Mouse (Mus musculus): Measurements from ENCODE around the gene Exph5. TPM values are rescaled to one million over a fixed set of nuclear protein-coding genes. Genes with fewer than 3 reads are reported as not detected.
A peak's percentile ranks its signal among the peaks of the same experiment; 100 is the strongest.

The Exph5 gene
- polyA plus RNA-seq, 1 experiment: 0.80 TPM

DNA sequence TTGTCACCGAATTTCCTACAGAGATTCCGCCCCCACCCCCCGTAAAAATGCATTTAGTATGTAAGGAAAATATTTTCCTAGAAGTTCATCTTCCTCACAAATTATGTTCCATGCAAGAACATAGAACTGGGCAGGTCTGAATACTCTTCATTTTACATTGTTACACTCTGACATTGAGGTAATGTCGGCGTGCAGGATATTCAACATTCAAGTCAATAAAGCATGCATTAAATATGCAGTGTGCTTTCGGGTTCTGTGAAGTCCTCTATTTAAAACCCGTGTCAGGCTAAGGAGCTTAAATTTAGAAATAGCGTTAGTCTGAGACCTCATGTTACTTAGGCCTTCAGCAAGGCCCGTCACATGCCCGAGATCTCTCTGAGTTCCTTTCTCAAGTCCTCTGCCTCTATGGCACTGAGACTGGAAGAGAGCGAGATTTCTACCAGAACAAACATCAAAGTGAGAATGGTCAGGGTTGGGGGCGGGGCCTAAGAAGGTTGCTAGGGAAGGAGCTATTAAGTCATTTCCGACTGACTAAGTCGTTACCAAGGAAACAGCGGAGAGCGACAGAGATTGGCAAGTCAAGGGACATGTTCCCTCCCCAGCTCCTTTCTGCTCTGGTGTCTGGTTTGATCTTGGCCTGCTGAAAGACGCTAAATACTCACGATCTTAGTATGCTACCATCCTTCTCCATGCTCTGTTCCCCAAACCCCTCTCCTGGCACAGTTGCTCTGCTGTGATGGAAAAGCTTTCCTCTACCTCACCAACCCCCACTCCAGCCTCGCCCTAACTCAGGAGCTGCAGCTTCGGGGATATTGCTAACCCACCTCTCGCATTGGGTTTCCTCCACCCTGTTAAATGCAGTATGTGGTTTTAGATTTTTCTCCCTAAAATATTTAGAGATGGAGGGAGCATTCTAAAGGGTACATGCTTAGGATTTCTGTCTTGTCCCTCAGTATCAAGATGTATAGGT, 103.6 kb downstream of the Exph5 start:
- H3K27ac ChIP-seq (ENCODE audit: control insufficient read depth, insufficient read depth, low read depth, low read length, poor library complexity): no peak overlapping the region
- no peaks in the 10 kb centered on the region; the same call in 1 of the 2 replicates for H3K4me1 ChIP-seq (ENCODE audit: control insufficient read depth, insufficient read depth, low read length)
- TF ChIP-seq CTCF (IDR thresholded peaks at IDR 0.05; ENCODE audit: control insufficient read depth, insufficient read depth, low read length) (no peak), POLR2A (IDR thresholded peaks at IDR 0.05; ENCODE audit: borderline replicate concordance, control insufficient read depth, low read depth, low read length) (no peak)
- H3K4me3 ChIP-seq (replicated peaks; ENCODE audit: control insufficient read depth, low read depth, low read length): peak overlapping the region; percentile 57
- 16% methylated on average over 21 of the region's 21 CpGs for WGBS

- 75% methylated on average over 4 of the region's 4 CpGs for WGBS
- no peak overlapping the region for H3K27ac ChIP-seq (ENCODE audit: control insufficient read depth, insufficient read depth, low read depth, low read length, poor library complexity)
- TF ChIP-seq POLR2A (IDR thresholded peaks at IDR 0.05; ENCODE audit: borderline replicate concordance, control insufficient read depth, low read depth, low read length): no peak
- TF ChIP-seq CTCF (IDR thresholded peaks at IDR 0.05; ENCODE audit: control insufficient read depth, insufficient read depth, low read length): no peak
- no peak overlapping the region for H3K4me3 ChIP-seq (replicated peaks; ENCODE audit: control insufficient read depth, low read depth, low read length)
- no peaks in the 10 kb centered on the region for H3K4me1 ChIP-seq (ENCODE audit: control insufficient read depth, insufficient read depth, low read length)
Measured at GRCm38 (mm10) chr9:53408548-53408947, 107.1 kb downstream of the Exph5 start.

GRCm38 (mm10) chr9:53408953-53409361, 107.5 kb downstream of the Exph5 start:
- TF ChIP-seq POLR2A (IDR thresholded peaks at IDR 0.05; ENCODE audit: borderline replicate concordance, control insufficient read depth, low read depth, low read length): no peak
- TF ChIP-seq CTCF (IDR thresholded peaks at IDR 0.05; ENCODE audit: control insufficient read depth, insufficient read depth, low read length): no peak
- WGBS: 79% methylated on average over 2 of the region's 2 CpGs
- H3K27ac ChIP-seq (ENCODE audit: control insufficient read depth, insufficient read depth, low read depth, low read length, poor library complexity): no peak overlapping the region
- H3K4me3 ChIP-seq (replicated peaks; ENCODE audit: control insufficient read depth, low read depth, low read length): no peak overlapping the region
- H3K4me1 ChIP-seq (ENCODE audit: control insufficient read depth, insufficient read depth, low read length): no peaks in the 10 kb centered on the region

- H3K4me1 ChIP-seq (ENCODE audit: control insufficient read depth, insufficient read depth, low read length): no peaks in the 10 kb centered on the region
- H3K4me3 ChIP-seq (replicated peaks; ENCODE audit: control insufficient read depth, low read depth, low read length): no peak overlapping the region
- WGBS: 75% methylated on average over 3 of the region's 3 CpGs
- TF ChIP-seq CTCF (IDR thresholded peaks at IDR 0.05; ENCODE audit: control insufficient read depth, insufficient read depth, low read length) (no peak), POLR2A (IDR thresholded peaks at IDR 0.05; ENCODE audit: borderline replicate concordance, control insufficient read depth, low read depth, low read length) (no peak)
- no peak overlapping the region for H3K27ac ChIP-seq (ENCODE audit: control insufficient read depth, insufficient read depth, low read depth, low read length, poor library complexity)
Measured at GRCm38 (mm10) chr9:53409427-53409826, 108.0 kb downstream of the Exph5 start.

GRCm38 (mm10) chr9:53422133-53422896, 120.8 kb downstream of the Exph5 start:
- no peaks in the 10 kb centered on the region for H3K4me1 ChIP-seq (ENCODE audit: control insufficient read depth, insufficient read depth, low read length)
- 31% methylated on average over 9 of the region's 9 CpGs for WGBS
- no peak for TF ChIP-seq CTCF (IDR thresholded peaks at IDR 0.05; ENCODE audit: control insufficient read depth, insufficient read depth, low read length)
- no peak for TF ChIP-seq POLR2A (IDR thresholded peaks at IDR 0.05; ENCODE audit: borderline replicate concordance, control insufficient read depth, low read depth, low read length)
- H3K4me3 ChIP-seq (replicated peaks; ENCODE audit: control insufficient read depth, low read depth, low read length): no peak overlapping the region
- no peak overlapping the region; the same call in 1 of the 2 replicates for H3K27ac ChIP-seq (ENCODE audit: control insufficient read depth, insufficient read depth, low read depth, low read length, poor library complexity)

DNA sequence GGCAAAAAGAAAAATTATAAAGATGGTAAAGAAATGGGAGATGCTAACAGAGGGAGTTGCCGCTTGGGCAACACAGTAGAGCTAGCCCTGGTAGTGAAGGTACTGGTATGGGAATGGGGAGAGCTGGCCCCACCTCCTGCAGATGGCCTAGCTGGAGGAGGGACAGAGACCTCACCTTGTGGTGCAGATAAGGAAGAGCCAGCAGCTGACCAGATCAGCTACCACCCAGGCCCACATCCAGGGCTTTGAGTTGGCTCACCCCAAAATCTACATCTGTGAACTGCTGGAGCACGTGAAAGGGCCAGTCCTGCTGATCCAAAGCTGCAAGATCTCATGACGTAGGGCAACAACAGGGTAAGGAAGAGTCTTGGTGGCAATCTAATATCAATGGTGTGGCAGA, 125.3 kb downstream of the Exph5 start:
- no peak overlapping the region for H3K27ac ChIP-seq (ENCODE audit: control insufficient read depth, insufficient read depth, low read depth, low read length, poor library complexity)
- WGBS: 79% methylated on average over 3 of the region's 3 CpGs
- H3K4me1 ChIP-seq (ENCODE audit: control insufficient read depth, insufficient read depth, low read length): no peaks in the 10 kb centered on the region
- TF ChIP-seq CTCF (IDR thresholded peaks at IDR 0.05; ENCODE audit: control insufficient read depth, insufficient read depth, low read length) (no peak), POLR2A (IDR thresholded peaks at IDR 0.05; ENCODE audit: borderline replicate concordance, control insufficient read depth, low read depth, low read length) (no peak)
- H3K4me3 ChIP-seq (replicated peaks; ENCODE audit: control insufficient read depth, low read depth, low read length): no peak overlapping the region

Other genes with a start within 250 kb of the Exph5 start
- 7.2 and 11.2 TPM in 2 replicates for gene Ddx10, start 53.6 kb upstream of the Exph5 start, polyA plus RNA-seq (2011; ENCODE audit: insufficient read depth, insufficient read length, low replicate concordance, missing spikeins)
- 0.79 and 2.3 TPM in 2 replicates for gene Kdelc2, start 82.4 kb downstream of the Exph5 start, polyA plus RNA-seq (2011; ENCODE audit: insufficient read depth, insufficient read length, low replicate concordance, missing spikeins)
- gene 4930550C14Rik, start 100.7 kb downstream of the Exph5 start, polyA plus RNA-seq (2011; ENCODE audit: insufficient read depth, insufficient read length, low replicate concordance, missing spikeins): 1.5 TPM in 1 of 2 replicates, not detected in the other
- gene Atm, start 235.1 kb downstream of the Exph5 start, polyA plus RNA-seq (2011; ENCODE audit: insufficient read depth, insufficient read length, low replicate concordance, missing spikeins): 3.6 and 5.2 TPM in 2 replicates
- gene Npat, start 235.4 kb downstream of the Exph5 start, polyA plus RNA-seq (2011; ENCODE audit: insufficient read depth, insufficient read length, low replicate concordance, missing spikeins): 4.9 and 5.0 TPM in 2 replicates

Measured in bone marrow, adult 2 months (tissue).